In genomic region chr11:88607725-88608383, GRCm38 (mm10) we compare ENCODE assay signal across 12 mouse cellular contexts.
A peak's percentile ranks its signal among the peaks of the same experiment; 100 is the strongest.
DNase-seq lines count a peak whose midpoint lies in the region; ATAC-seq and TF ChIP-seq lines count a peak whose summit lies in the region.
"Had no signal": no experiment of that assay in that cellular context is flagged by ENCODE, and none has a peak within 500 bp of the region (broad histone marks: within the 10 kb centered on the region; RNA-seq: fewer than 3 reads in every experiment).

No protein-coding gene starts in this region.

- H3K9me3 ChIP-seq in heart, embryonic 13.5 days = no peaks in the 10 kb centered on the region
- no peaks in the 10 kb centered on the region; the same call in 1 of the 2 replicates for H3K9me3 ChIP-seq in megakaryocyte, embryonic 14.5 days
- no peaks in the 10 kb centered on the region for H3K9me3 ChIP-seq in forebrain, postnatal 0 days (ENCODE audit: low read length)
- H3K9me3 ChIP-seq in midbrain, embryonic 16.5 days (replicated peaks; ENCODE audit: control insufficient read depth, low read length, poor library complexity, severe bottlenecking) = no peaks in the 10 kb centered on the region

- H3K36me3 ChIP-seq in heart, embryonic 13.5 days = peaks cover 20% of the 10 kb centered on the region
- peaks cover 59% of the 10 kb centered on the region for H3K36me3 ChIP-seq in megakaryocyte, embryonic 14.5 days (replicated peaks; ENCODE audit: low read length)
- H3K36me3 ChIP-seq in forebrain, postnatal 0 days (ENCODE audit: insufficient read depth) = no peaks in the 10 kb centered on the region
- no peaks in the 10 kb centered on the region for H3K36me3 ChIP-seq in midbrain, embryonic 16.5 days (ENCODE audit: control insufficient read depth, insufficient read depth, low read length)

- WGBS in heart, embryonic 13.5 days = 51% methylated on average over 12 of the region's 12 CpGs
- WGBS in forebrain, postnatal 0 days = 35% methylated on average over 12 of the region's 12 CpGs
- WGBS in midbrain, embryonic 16.5 days = 60% methylated on average over 12 of the region's 12 CpGs

- ATAC-seq in heart, embryonic 13.5 days (ENCODE audit: extremely low read depth, insufficient number of reproducible peaks, low FRiP score, low TSS enrichment) = no peak
- no peak for ATAC-seq in megakaryocyte, adult 5-6 weeks (ENCODE audit: poor library complexity, severe bottlenecking)
- peak; percentile 77 for ATAC-seq in forebrain, postnatal 0 days
- ATAC-seq in midbrain, embryonic 16.5 days = peak; percentile 63
- no peak for ATAC-seq in CD4-positive, CD25-positive, alpha-beta regulatory T cell, adult 4 months
- ATAC-seq: intestine, postnatal 0 days had no signal

- no peaks in the 10 kb centered on the region for H3K27me3 ChIP-seq in heart, embryonic 13.5 days (replicated peaks)
- no peaks in the 10 kb centered on the region for H3K27me3 ChIP-seq in megakaryocyte, embryonic 14.5 days (replicated peaks)
- H3K27me3 ChIP-seq in forebrain, postnatal 0 days (ENCODE audit: insufficient read depth, low read length) = no peaks in the 10 kb centered on the region
- no peaks in the 10 kb centered on the region for H3K27me3 ChIP-seq in midbrain, embryonic 16.5 days (ENCODE audit: control insufficient read depth, insufficient read depth, low read depth, low read length)

- intact Hi-C loops in heart, postnatal 36 days (cut with DNase I) = no loop called here

- no peak overlapping the region for H3K9ac ChIP-seq in heart, embryonic 13.5 days
- H3K9ac ChIP-seq in forebrain, postnatal 0 days = no peak overlapping the region
- no peak overlapping the region for H3K9ac ChIP-seq in midbrain, embryonic 16.5 days (ENCODE audit: low read depth, low read length)

- H3K4me3 ChIP-seq in heart, embryonic 13.5 days = no peak overlapping the region
- H3K4me3 ChIP-seq in megakaryocyte, embryonic 14.5 days (replicated peaks) = peak overlapping the region; percentile 26
- no peak overlapping the region for H3K4me3 ChIP-seq in forebrain, postnatal 0 days (ENCODE audit: low read depth, low read length)
- no peak overlapping the region for H3K4me3 ChIP-seq in midbrain, embryonic 16.5 days (ENCODE audit: low read depth, low read length)

- peak overlapping the region; percentile 60 for H3K27ac ChIP-seq in heart, embryonic 13.5 days (replicated peaks)
- no peak overlapping the region for H3K27ac ChIP-seq in forebrain, postnatal 0 days (ENCODE audit: low read depth, low read length)
- H3K27ac ChIP-seq in midbrain, embryonic 16.5 days (ENCODE audit: low read length) = no peak overlapping the region; the same call in 1 of the 2 replicates

- H3K4me2 ChIP-seq in heart, embryonic 13.5 days = peak overlapping the region; percentile 17; the same call in 1 of the 2 replicates
- H3K4me2 ChIP-seq in forebrain, postnatal 0 days (ENCODE audit: low read depth) = no peak overlapping the region
- H3K4me2 ChIP-seq in midbrain, embryonic 16.5 days (ENCODE audit: low read length) = no peak overlapping the region

- TF ChIP-seq CTCF in forebrain, postnatal 0 days (IDR thresholded peaks at IDR 0.05; ENCODE audit: low read depth) = no peak

- H3K4me1 ChIP-seq in heart, embryonic 13.5 days = peaks cover 84% of the 10 kb centered on the region
- H3K4me1 ChIP-seq in megakaryocyte, embryonic 14.5 days = peaks cover 92% of the 10 kb centered on the region
- H3K4me1 ChIP-seq in forebrain, postnatal 0 days (ENCODE audit: insufficient read depth) = no peaks in the 10 kb centered on the region
- peaks cover 15% of the 10 kb centered on the region; the same call in 1 of the 2 replicates for H3K4me1 ChIP-seq in midbrain, embryonic 16.5 days (ENCODE audit: control insufficient read depth, insufficient read depth, low read length)

- DNase-seq in heart, postnatal 36 days = no peak
- peak; percentile 74 for DNase-seq in forebrain, postnatal 0 days
- no peak for DNase-seq in left cerebral cortex, adult 11 months (ENCODE audit: low spot score)
- DNase-seq: cerebellum, postnatal 10 days; liver; right cerebral cortex, postnatal 25 days had no signal

Comparison
In these comparisons a context has a peak if more than half of its experiments do, and no peak if none do; other contexts are left out.
1. ATAC-seq: peak in forebrain, postnatal 0 days (single experiment) and midbrain, embryonic 16.5 days (single experiment); none in heart, embryonic 13.5 days (single experiment), megakaryocyte, adult 5-6 weeks (single experiment) and CD4-positive, CD25-positive, alpha-beta regulatory T cell, adult 4 months (single experiment).